In the genomic region with DNA sequence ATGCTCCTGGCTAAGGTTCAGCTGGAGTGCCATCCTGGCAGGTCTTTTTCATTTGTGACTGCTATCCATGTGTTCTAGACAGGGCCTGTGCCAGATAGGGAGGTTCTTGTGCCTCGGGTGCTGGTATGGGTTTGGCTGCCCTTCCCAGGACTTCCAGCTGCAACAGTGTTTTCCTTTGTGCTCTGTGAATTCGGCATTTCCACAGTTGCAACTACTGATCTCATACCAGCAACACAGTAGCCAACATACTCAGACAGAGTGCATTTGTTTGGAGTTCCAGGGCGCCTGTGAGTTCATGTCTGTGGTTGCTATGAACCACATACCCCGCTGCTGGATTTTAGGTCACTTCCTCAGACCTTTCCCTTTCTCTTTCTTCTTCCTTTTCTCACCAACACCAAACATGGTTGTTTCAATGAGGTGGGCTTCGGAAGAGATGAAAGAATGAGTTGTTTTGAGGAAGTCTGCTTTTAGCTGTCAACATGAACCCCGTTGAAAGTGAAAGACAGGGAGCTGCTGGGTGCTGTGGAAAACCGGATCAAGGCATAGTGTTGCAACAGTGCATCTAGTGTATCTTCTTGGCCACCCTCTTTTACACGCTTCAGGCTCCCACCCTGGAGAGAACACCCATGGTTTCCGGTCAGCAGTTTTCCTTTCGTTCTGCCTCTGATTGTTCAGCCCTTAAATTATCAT, we compare ENCODE assay signal across 9 mouse cellular contexts.
A peak's percentile ranks its signal among the peaks of the same experiment; 100 is the strongest.
DNase-seq lines count a peak whose midpoint lies in the region; ATAC-seq and TF ChIP-seq lines count a peak whose summit lies in the region.
"Had no signal": no experiment of that assay in that cellular context is flagged by ENCODE, and none has a peak within 500 bp of the region (broad histone marks: within the 10 kb centered on the region; RNA-seq: fewer than 3 reads in every experiment).

No protein-coding gene starts in this region.

- no peak for TF ChIP-seq POLR2A in testis, adult 2 months (IDR thresholded peaks at IDR 0.05; ENCODE audit: control insufficient read depth, low read depth, low read length)

- no peak overlapping the region for H3K27ac ChIP-seq in forebrain, embryonic 15.5 days (replicated peaks)
- H3K27ac ChIP-seq in forebrain, embryonic 10.5 days = no peak overlapping the region
- H3K27ac ChIP-seq in neural tube, embryonic 13.5 days (replicated peaks) = no peak overlapping the region
- H3K27ac ChIP-seq in testis, adult 2 months (ENCODE audit: control insufficient read depth, insufficient read depth, low read depth, low read length) = peak overlapping the region; percentile 71; the same call in 1 of the 2 replicates

- H3K27me3 ChIP-seq in forebrain, embryonic 15.5 days = no peaks in the 10 kb centered on the region
- no peaks in the 10 kb centered on the region for H3K27me3 ChIP-seq in forebrain, embryonic 10.5 days (ENCODE audit: poor library complexity, severe bottlenecking)
- no peaks in the 10 kb centered on the region for H3K27me3 ChIP-seq in neural tube, embryonic 13.5 days
- H3K27me3 ChIP-seq in testis, adult 2 months (ENCODE audit: control insufficient read depth, insufficient read depth, low read length) = no peaks in the 10 kb centered on the region
- H3K27me3 ChIP-seq: CH12.LX had no signal

- H3K4me3 ChIP-seq in forebrain, embryonic 15.5 days = no peak overlapping the region
- H3K4me3 ChIP-seq in forebrain, embryonic 10.5 days = no peak overlapping the region
- no peak overlapping the region for H3K4me3 ChIP-seq in neural tube, embryonic 13.5 days
- peak overlapping the region; percentile 15; the same call in 1 of the 2 replicates for H3K4me3 ChIP-seq in testis, adult 2 months (ENCODE audit: control insufficient read depth, low read depth, low read length)

- no peak for DNase-seq in forebrain, embryonic 10.5 days (ENCODE audit: extremely low spot score, low spot score)
- DNase-seq in neural tube, embryonic 10.5 days (ENCODE audit: extremely low spot score, low spot score) = no peak
- DNase-seq in layer of hippocampus, adult 8-10 months (ENCODE audit: low spot score in 2 of 2) = peak; percentile 33
- DNase-seq in adrenal gland, postnatal 25 days = no peak
- DNase-seq in adrenal gland, adult (ENCODE audit: inconsistent age in 2 of 2, low spot score in 1 of 2) = no peak

- TF ChIP-seq CTCF in testis, adult 2 months (IDR thresholded peaks at IDR 0.05; ENCODE audit: control insufficient read depth, insufficient read depth, insufficient replicate concordance, low read depth, low read length) = no peak

- H3K4me2 ChIP-seq in forebrain, embryonic 15.5 days (replicated peaks) = no peak overlapping the region
- H3K4me2 ChIP-seq in neural tube, embryonic 13.5 days = no peak overlapping the region

- H3K9ac ChIP-seq in forebrain, embryonic 15.5 days (replicated peaks) = no peak overlapping the region
- no peak overlapping the region for H3K9ac ChIP-seq in neural tube, embryonic 13.5 days

- ATAC-seq in forebrain, embryonic 15.5 days (replicated peaks) = peak; percentile 75; the same call in 1 of the 2 replicates
- ATAC-seq in neural tube, embryonic 13.5 days (ENCODE audit: low read depth) = peak; percentile 56; the same call in 1 of the 2 replicates

- no peaks in the 10 kb centered on the region for H3K36me3 ChIP-seq in forebrain, embryonic 15.5 days
- H3K36me3 ChIP-seq in forebrain, embryonic 10.5 days (replicated peaks) = no peaks in the 10 kb centered on the region
- no peaks in the 10 kb centered on the region for H3K36me3 ChIP-seq in neural tube, embryonic 13.5 days
- H3K36me3 ChIP-seq in testis, adult 2 months (ENCODE audit: control insufficient read depth, insufficient read depth, low read length) = no peaks in the 10 kb centered on the region

- no peaks in the 10 kb centered on the region for H3K9me3 ChIP-seq in forebrain, embryonic 15.5 days
- no peaks in the 10 kb centered on the region for H3K9me3 ChIP-seq in forebrain, embryonic 10.5 days
- H3K9me3 ChIP-seq in neural tube, embryonic 13.5 days = no peaks in the 10 kb centered on the region

- WGBS in forebrain, embryonic 15.5 days = 71% methylated on average over 10 of the region's 10 CpGs
- 80% methylated on average over 10 of the region's 10 CpGs for WGBS in forebrain, embryonic 10.5 days
- WGBS in neural tube, embryonic 13.5 days = 72% methylated on average over 10 of the region's 10 CpGs

- no peaks in the 10 kb centered on the region for H3K4me1 ChIP-seq in forebrain, embryonic 15.5 days
- no peaks in the 10 kb centered on the region for H3K4me1 ChIP-seq in forebrain, embryonic 10.5 days
- no peaks in the 10 kb centered on the region for H3K4me1 ChIP-seq in neural tube, embryonic 13.5 days (replicated peaks)
- H3K4me1 ChIP-seq in testis, adult 2 months (ENCODE audit: control insufficient read depth, insufficient read depth, low read length) = no peaks in the 10 kb centered on the region

Comparison
In these comparisons a context has a peak if more than half of its experiments do, and no peak if none do; other contexts are left out.
1. DNase-seq: peak in layer of hippocampus, adult 8-10 months (2 of 2); none in forebrain, embryonic 10.5 days (single experiment), neural tube, embryonic 10.5 days (single experiment), adrenal gland, postnatal 25 days (single experiment) and adrenal gland, adult (0 of 2).